Mouse (Mus musculus): ENCODE results near the gene Zbtb48. TPM values are rescaled to one million over a fixed set of nuclear protein-coding genes. Genes with fewer than 3 reads are reported as not detected.

Gene Zbtb48
- total and polyA plus RNA-seq, 3 experiments, result 12.1 to 21.4 TPM; not detected in 1

GRCm38 (mm10) chr4:152041924-152042641, 14.6 kb upstream of the Zbtb48 start:
- H3K27ac ChIP-seq (ENCODE audit: control insufficient read depth, low read depth, low read length), result no peak overlapping the region
- no peaks in the 10 kb centered on the region for H3K9me3 ChIP-seq (replicated peaks; ENCODE audit: insufficient read depth, low read length)
- H3K27me3 ChIP-seq (ENCODE audit: control insufficient read depth in 1 of 2, insufficient read depth in 2 of 2, low read length in 2 of 2), result no peaks in the 10 kb centered on the region
- no peak overlapping the region for H3K9ac ChIP-seq (ENCODE audit: control insufficient read depth, low read depth, low read length, poor library complexity, severe bottlenecking)
- no peak for TF ChIP-seq USF1 (IDR thresholded peaks at IDR 0.05; ENCODE audit: low read depth, low read length)
- TF ChIP-seq MAFK (IDR thresholded peaks at IDR 0.05; ENCODE audit: borderline replicate concordance, low read depth, low read length), result no peak
- TF ChIP-seq MYC (IDR thresholded peaks at IDR 0.05; ENCODE audit: low read depth, low read length), result no peak
- TF ChIP-seq RCOR1 (IDR thresholded peaks at IDR 0.05; ENCODE audit: low read depth, low read length), result no peak
- TF ChIP-seq GATA1 (IDR thresholded peaks at IDR 0.05; ENCODE audit: low read depth, low read length), result no peak
- no peak for TF ChIP-seq TAL1 (IDR thresholded peaks at IDR 0.05; ENCODE audit: low read length)
- no peak for TF ChIP-seq NRF1 (IDR thresholded peaks at IDR 0.05; ENCODE audit: insufficient read depth, low read depth, low read length, poor library complexity, severe bottlenecking)
- TF ChIP-seq SMC3 (IDR thresholded peaks at IDR 0.05; ENCODE audit: low read depth, low read length), result no peak
- no peak for TF ChIP-seq POLR2A (IDR thresholded peaks at IDR 0.05; ENCODE audit: control insufficient read depth in 1 of 2, insufficient read depth in 1 of 2, low read depth in 1 of 2, low read length in 2 of 2, poor library complexity in 1 of 2)
- no peak for TF ChIP-seq BHLHE40 (IDR thresholded peaks at IDR 0.05; ENCODE audit: borderline replicate concordance, low read depth, low read length)
- TF ChIP-seq JUND (IDR thresholded peaks at IDR 0.05; ENCODE audit: low read depth, low read length), result no peak
- TF ChIP-seq ZNF384 (IDR thresholded peaks at IDR 0.05; ENCODE audit: low read depth, low read length), result no peak
- H3K79me2 ChIP-seq (ENCODE audit: control insufficient read depth, insufficient read depth, low read length, poor library complexity), result peaks cover 51% of the 10 kb centered on the region
- no peak overlapping the region for H3K4me3 ChIP-seq (ENCODE audit: control insufficient read depth in 1 of 2, insufficient read depth in 1 of 2, low read depth in 2 of 2, low read length in 2 of 2)
- DNase-seq (ENCODE audit: low read depth, low spot score), result no peak
- peaks cover 0 to 10% of the 10 kb centered on the region in 2 experiments; a peak in 2 of 4 replicates for H3K4me1 ChIP-seq (ENCODE audit: control insufficient read depth in 1 of 2, insufficient read depth in 2 of 2, low read length in 2 of 2)
- peaks cover 8 to 12% of the 10 kb centered on the region in 2 experiments for H3K36me3 ChIP-seq (ENCODE audit: control insufficient read depth in 1 of 2, insufficient read depth in 2 of 2, low read length in 2 of 2)

- peaks cover 8% of the 10 kb centered on the region in 2 experiments for H3K36me3 ChIP-seq (ENCODE audit: control insufficient read depth in 1 of 2, insufficient read depth in 2 of 2, low read length in 2 of 2)
- peak; percentile 44 for DNase-seq (ENCODE audit: low read depth, low spot score)
- H3K79me2 ChIP-seq (ENCODE audit: control insufficient read depth, insufficient read depth, low read length, poor library complexity), result peaks cover 48% of the 10 kb centered on the region
- H3K27ac ChIP-seq (ENCODE audit: control insufficient read depth, low read depth, low read length), result peak overlapping the region; percentile 62
- H3K4me1 ChIP-seq (ENCODE audit: control insufficient read depth in 1 of 2, insufficient read depth in 2 of 2, low read length in 2 of 2), result peaks cover 0 to 10% of the 10 kb centered on the region in 2 experiments; a peak in 2 of 4 replicates
- H3K4me3 ChIP-seq (ENCODE audit: control insufficient read depth in 1 of 2, insufficient read depth in 1 of 2, low read depth in 2 of 2, low read length in 2 of 2), result peak overlapping the region; percentile 86 to 95
- no peaks in the 10 kb centered on the region for H3K27me3 ChIP-seq (ENCODE audit: control insufficient read depth in 1 of 2, insufficient read depth in 2 of 2, low read length in 2 of 2)
- TF ChIP-seq UBTF (IDR thresholded peaks at IDR 0.05; ENCODE audit: borderline replicate concordance, insufficient read depth, low read depth, low read length) (no peak), MEF2A (IDR thresholded peaks at IDR 0.05; ENCODE audit: extremely low read depth, insufficient replicate concordance, low read depth, low read length, poor library complexity, severe bottlenecking) (no peak), POLR2AphosphoS2 (IDR thresholded peaks at IDR 0.05; ENCODE audit: low read length) (no peak), POLR2AphosphoS5 (IDR thresholded peaks at IDR 0.05; ENCODE audit: borderline replicate concordance, low read depth, low read length) (no peak), ELF1 (IDR thresholded peaks at IDR 0.05; ENCODE audit: low read depth, low read length) (no peak), BHLHE40 (IDR thresholded peaks at IDR 0.05; ENCODE audit: borderline replicate concordance, low read depth, low read length) (no peak), TBP (IDR thresholded peaks at IDR 0.05; ENCODE audit: low read depth, low read length) (no peak), ETS1 (IDR thresholded peaks at IDR 0.05; ENCODE audit: low read depth, low read length) (no peak), USF1 (IDR thresholded peaks at IDR 0.05; ENCODE audit: low read depth, low read length) (no peak), CHD1 (IDR thresholded peaks at IDR 0.05; ENCODE audit: low read depth, low read length) (no peak), SMC3 (IDR thresholded peaks at IDR 0.05; ENCODE audit: low read depth, low read length) (no peak), MYB (IDR thresholded peaks at IDR 0.05; ENCODE audit: low read depth, low read length) (no peak), KAT2A (conservative IDR thresholded peaks at IDR 0.05; ENCODE audit: low read depth, low read length) (no peak)
- peak overlapping the region; percentile 99 for H3K9ac ChIP-seq (ENCODE audit: control insufficient read depth, low read depth, low read length, poor library complexity, severe bottlenecking)
- no peaks in the 10 kb centered on the region for H3K9me3 ChIP-seq (replicated peaks; ENCODE audit: insufficient read depth, low read length)
Observed at GRCm38 (mm10) chr4:152039831-152040310, 12.4 kb upstream of the Zbtb48 start.
